Mouse (Mus musculus) stomach, postnatal 0 days (tissue): Measurements from ENCODE around the gene Tbata. TPM values are rescaled to one million over a fixed set of nuclear protein-coding genes. Genes with fewer than 3 reads are reported as not detected.

Source experiments
- ATAC-seq: fragments of 200-750 bp; cut with Nextera tagmentation; 2 replicates; pipeline ENCODE4 v1.8.0; 2017; ENCODE audit not compliant: low FRiP score, low TSS enrichment
- DNase-seq: peaks from one replicate; pipeline ENCODE4 v3.0.0-alpha.2; 2016; ENCODE audit warnings: low spot score
- H3K27ac ChIP-seq: fragments of 300-500 bp; sonication (generic); replicated peaks from 2 replicates; pipeline ENCODE4 v1.5.1; 2014; ENCODE audit warnings: mild to moderate bottlenecking, control low read depth
- H3K27me3 ChIP-seq: fragments of 300-500 bp; sonication (generic); 2 replicates; pipeline ENCODE4 v1.6.1; 2014; ENCODE audit warnings: low read length; ENCODE audit not compliant: control insufficient read depth, insufficient read depth
- H3K36me3 ChIP-seq: fragments of 300-500 bp; sonication (generic); 2 replicates; pipeline ENCODE4 v1.6.1; 2014; ENCODE audit warnings: low read length, mixed read lengths; ENCODE audit not compliant: control insufficient read depth, insufficient read depth
- H3K4me1 ChIP-seq: fragments of 300-500 bp; sonication (generic); replicated peaks from 2 replicates; pipeline ENCODE4 v1.6.1; 2014; ENCODE audit warnings: antibody characterized with exemption; ENCODE audit not compliant: control insufficient read depth, insufficient read depth
- H3K4me2 ChIP-seq: fragments of 300-500 bp; sonication (generic); replicated peaks from 2 replicates; pipeline ENCODE4 v1.6.1; 2014; ENCODE audit warnings: low read depth, mild to moderate bottlenecking, control low read depth, moderate library complexity
- H3K4me3 ChIP-seq: fragments of 300-500 bp; sonication (generic); 2 replicates; pipeline ENCODE4 v1.5.1; 2014; ENCODE audit warnings: low read depth, low read length, control low read depth
- H3K9ac ChIP-seq: fragments of 300-500 bp; sonication (generic); 2 replicates; pipeline ENCODE4 v1.6.1; 2014; ENCODE audit warnings: mild to moderate bottlenecking, low read length, control low read depth, mixed read lengths
- H3K9me3 ChIP-seq: fragments of 300-500 bp; sonication (generic); 2 replicates; pipeline ENCODE4 v1.6.1; 2016; ENCODE audit warnings: low read length; ENCODE audit not compliant: control insufficient read depth
- CTCF ChIP-seq: IDR thresholded peaks from 2 replicates; pipeline ENCODE4 v1.5.1; 2016; ENCODE audit warnings: antibody characterized with exemption, low read depth, mild to moderate bottlenecking, moderate library complexity
- EP300 ChIP-seq: optimal IDR thresholded peaks from 2 replicates; pipeline ENCODE3; 2016; ENCODE audit warnings: antibody characterized with exemption
- WGBS: fragments of 180-500 bp; shearing (Covaris S2); extraction: QIAGEN DNeasy Blood & Tissue Kit; methylation state at CpG from one replicate; pipeline ENCODE4 v1.1.7; 2014; 5-methylcytosine and 5-hydroxymethylcytosine counted together
- polyA plus RNA-seq: library from polyadenylated mRNA; unstranded; fragments of >200 nt; fragmentation: Nextera tagmentation; extraction: Ambion mirVana; gene quantifications from 2 replicates; pipeline ENCODE4 v1.2.1, GENCODE M21; 2015

The Tbata gene
- polyA plus RNA-seq, 1 experiment from 2014 or later, result 0.29 TPM

- Histone ChIP-seq H3K4me1 (no peaks in the 10 kb centered on the region), H3K4me3 (no peak overlapping the region), H3K27me3 (no peaks in the 10 kb centered on the region), H3K36me3 (no peaks in the 10 kb centered on the region), H3K4me2 (no peak overlapping the region), H3K27ac (peak overlapping the region; percentile 59), H3K9me3 (no peaks in the 10 kb centered on the region), H3K9ac (no peak overlapping the region)
- ATAC-seq (no peak), DNase-seq (no peak)
- 80% methylated on average over 5 of the region's 5 CpGs for WGBS
- TF ChIP-seq EP300 (no peak), CTCF (no peak)
Observed at GRCm38 (mm10) chr10:61195718-61196291, 24.1 kb downstream of the Tbata start.

- H3K27ac ChIP-seq, result no peak overlapping the region
- no peaks in the 10 kb centered on the region for H3K36me3 ChIP-seq
- no peaks in the 10 kb centered on the region for H3K27me3 ChIP-seq
- no peak overlapping the region for H3K9ac ChIP-seq
- H3K9me3 ChIP-seq, result no peaks in the 10 kb centered on the region
- 28% methylated on average over 11 of the region's 11 CpGs for WGBS
- no peak overlapping the region for H3K4me2 ChIP-seq
- TF ChIP-seq CTCF (peak; percentile 98), EP300 (no peak)
- no peak overlapping the region for H3K4me3 ChIP-seq
- no peaks in the 10 kb centered on the region for H3K4me1 ChIP-seq
- DNase-seq, result peak; percentile 74
- ATAC-seq, result peak; percentile 45; the same call in 1 of the 2 replicates
Observed at GRCm38 (mm10) chr10:61199566-61200213, 27.9 kb downstream of the Tbata start.

- Histone ChIP-seq H3K36me3 (no peaks in the 10 kb centered on the region), H3K27ac (no peak overlapping the region), H3K9ac (no peak overlapping the region), H3K4me1 (no peaks in the 10 kb centered on the region), H3K27me3 (no peaks in the 10 kb centered on the region), H3K9me3 (no peaks in the 10 kb centered on the region), H3K4me2 (no peak overlapping the region), H3K4me3 (no peak overlapping the region)
- ATAC-seq, result no peak
- TF ChIP-seq EP300 (no peak), CTCF (no peak)
- 84% methylated on average over 7 of the region's 7 CpGs for WGBS
- no peak for DNase-seq
Observed at GRCm38 (mm10) chr10:61200232-61200820, 28.6 kb downstream of the Tbata start.

- WGBS, result 67% methylated on average over 9 of the region's 9 CpGs
- no peak for ATAC-seq
Observed at GRCm38 (mm10) chr10:61200998-61201397, 29.2 kb downstream of the Tbata start.

GRCm38 (mm10) chr10:61201596-61202318 is 30.0 kb downstream of the Tbata start:
- Histone ChIP-seq H3K4me3 (no peak overlapping the region), H3K9me3 (no peaks in the 10 kb centered on the region), H3K9ac (no peak overlapping the region), H3K27ac (no peak overlapping the region), H3K27me3 (no peaks in the 10 kb centered on the region), H3K4me1 (no peaks in the 10 kb centered on the region), H3K4me2 (no peak overlapping the region), H3K36me3 (no peaks in the 10 kb centered on the region)
- DNase-seq (no peak), ATAC-seq (no peak)
- 76% methylated on average over 12 of the region's 12 CpGs for WGBS
- TF ChIP-seq EP300 (no peak), CTCF (no peak)

More at GRCm38 (mm10) chr10:61200998-61201397, 29.2 kb downstream of the Tbata start:
- Histone ChIP-seq H3K36me3 (no peaks in the 10 kb centered on the region), H3K4me3 (no peak overlapping the region), H3K27me3 (no peaks in the 10 kb centered on the region), H3K9me3 (no peaks in the 10 kb centered on the region), H3K27ac (no peak overlapping the region), H3K9ac (no peak overlapping the region), H3K4me2 (no peak overlapping the region), H3K4me1 (no peaks in the 10 kb centered on the region)
- DNase-seq, result no peak
- TF ChIP-seq EP300 (no peak), CTCF (no peak)
